Mouse (Mus musculus) liver, embryonic 14.5 days (tissue): ENCODE results near the gene Gm10097.

Experiments
- CTCF ChIP-seq: IDR thresholded peaks from 2 replicates; pipeline ENCODE4 v1.5.1; 2016; ENCODE audit warnings: antibody characterized with exemption, low read depth, control low read depth
- EP300 ChIP-seq: IDR thresholded peaks from 2 replicates; pipeline ENCODE4 v1.6.1; 2016; ENCODE audit warnings: antibody characterized with exemption, low read depth

GRCm38 (mm10) chr10:5029883-5030282, 39.1 kb upstream of the Gm10097 start:
- TF ChIP-seq CTCF (no peak), EP300 (no peak)
